Mouse (Mus musculus) thymus, postnatal 14 days (tissue): ENCODE measurements around the gene Wdr60.
A peak's percentile ranks its signal among the peaks of the same experiment; 100 is the strongest.

ENCODE experiments used
- DNase-seq: peaks from one replicate; pipeline ENCODE4 v3.0.0; 2021

The Wdr60 gene

DNA sequence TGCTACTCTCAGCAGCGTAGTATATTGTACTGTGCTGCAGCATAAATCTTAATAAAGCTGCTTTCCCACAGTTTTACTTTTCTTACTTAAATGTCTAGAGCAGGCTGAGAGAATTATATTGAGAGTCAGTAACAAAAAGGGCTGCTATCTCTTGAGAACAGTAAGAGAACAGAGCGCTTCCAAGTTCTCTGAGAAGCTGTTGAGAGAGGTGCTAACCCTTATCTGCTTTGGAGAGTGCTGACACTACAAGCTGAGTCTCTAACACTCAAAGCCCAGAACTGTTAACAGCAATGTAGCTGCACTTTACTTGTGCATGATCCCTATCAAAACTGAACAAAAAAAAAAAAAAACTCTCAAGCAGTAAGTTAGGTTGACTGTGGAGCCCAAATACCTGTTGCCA is 2.5 kb upstream of the Wdr60 start:
- DNase-seq, result no peak

DNA sequence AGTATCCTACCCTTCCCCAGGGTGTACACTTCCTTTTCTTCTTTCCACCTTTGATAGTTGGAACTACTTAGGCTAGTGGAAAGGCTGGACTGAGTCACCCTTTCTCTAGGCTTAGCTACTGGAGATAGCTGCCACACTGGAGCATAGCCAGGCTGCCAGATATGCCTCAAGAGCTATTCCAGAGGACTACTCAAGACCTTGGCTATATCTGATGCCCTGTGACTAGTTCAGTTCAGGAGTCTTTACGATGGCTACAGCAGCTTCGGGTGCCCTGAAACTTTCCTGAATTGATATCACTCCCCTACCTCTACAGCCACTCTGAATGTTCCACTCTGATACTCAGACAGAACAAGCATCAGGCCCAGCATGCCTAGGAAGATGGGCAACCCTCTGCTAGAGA is 1.9 kb upstream of the Wdr60 start:
- no peak for DNase-seq

DNA sequence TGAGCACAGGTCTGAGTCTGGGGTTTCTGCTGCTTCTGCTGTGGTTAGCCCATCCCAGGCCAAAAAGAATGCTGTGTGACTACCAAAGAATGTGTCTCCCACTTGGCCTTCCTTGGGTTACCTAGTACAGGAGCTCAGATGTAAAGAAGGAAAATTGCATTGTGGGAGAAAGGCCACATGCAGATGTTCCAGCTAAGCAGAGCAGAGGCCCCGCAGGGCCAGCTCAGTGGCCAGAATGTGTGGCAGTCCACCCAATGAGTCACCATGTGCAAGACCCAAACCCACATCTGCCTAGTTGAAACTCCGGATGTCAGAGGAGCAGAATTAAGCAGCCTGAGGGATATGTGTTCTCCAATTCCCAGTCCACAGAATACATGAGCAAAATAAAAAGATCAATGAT is 4.5 kb downstream of the Wdr60 start:
- no peak for DNase-seq

DNA sequence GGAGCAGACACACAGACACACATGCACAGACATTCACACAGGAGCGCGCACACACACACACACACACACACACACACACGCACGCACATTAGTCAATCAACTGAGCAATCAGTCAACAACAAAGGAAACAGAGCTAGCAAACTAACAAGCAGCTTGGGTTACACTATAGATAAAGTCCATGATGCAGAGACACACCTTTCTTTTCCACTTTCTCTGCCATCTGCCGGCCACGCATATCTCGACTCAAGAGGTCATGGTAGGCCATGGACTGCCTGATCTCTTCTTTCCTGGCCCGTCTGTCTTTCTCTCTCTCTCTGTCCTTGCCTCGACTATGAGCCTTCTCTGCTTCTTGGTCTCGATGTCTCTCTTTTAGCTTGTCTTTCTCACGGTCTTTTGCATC is 7.2 kb downstream of the Wdr60 start:
- no peak for DNase-seq

DNA sequence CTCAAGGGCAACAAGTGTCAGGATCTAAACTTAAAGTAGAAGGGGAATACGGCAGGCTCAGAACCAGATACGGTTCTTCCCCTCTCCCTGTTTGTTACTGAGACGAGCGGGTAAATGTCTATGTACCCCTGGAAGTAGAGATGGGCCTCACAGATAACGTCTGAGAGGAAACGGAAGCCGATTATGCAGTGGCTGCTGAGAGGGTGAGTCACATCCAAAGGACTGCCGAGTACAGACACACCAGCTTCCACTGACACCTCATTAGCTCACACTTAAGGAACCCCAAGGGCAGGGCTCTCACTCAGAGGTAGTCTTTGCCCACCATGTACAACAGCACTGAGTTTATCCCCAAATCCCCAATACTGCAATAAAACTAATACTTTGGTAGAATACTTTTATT is 8.2 kb downstream of the Wdr60 start:
- peak; percentile 72 for DNase-seq

DNA sequence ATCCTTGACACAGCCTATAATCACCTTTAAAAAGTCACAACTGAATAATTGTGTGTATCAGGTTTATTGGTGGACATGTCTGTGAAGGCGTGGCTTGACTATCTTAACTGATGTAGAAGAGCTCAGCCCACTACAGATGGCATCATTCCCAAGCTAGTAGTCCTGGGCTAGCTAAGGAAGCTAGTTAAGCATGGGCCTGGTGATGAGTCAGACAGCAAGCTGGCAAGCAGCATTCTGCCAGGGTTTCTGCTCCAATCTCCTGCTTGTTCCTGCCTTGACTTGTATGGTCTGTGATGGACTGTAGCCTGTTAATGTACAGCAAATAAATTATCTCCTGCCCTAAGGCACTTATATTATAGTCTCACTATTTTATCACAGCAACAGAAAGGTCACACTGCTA is 18.2 kb downstream of the Wdr60 start:
- no peak for DNase-seq

DNA sequence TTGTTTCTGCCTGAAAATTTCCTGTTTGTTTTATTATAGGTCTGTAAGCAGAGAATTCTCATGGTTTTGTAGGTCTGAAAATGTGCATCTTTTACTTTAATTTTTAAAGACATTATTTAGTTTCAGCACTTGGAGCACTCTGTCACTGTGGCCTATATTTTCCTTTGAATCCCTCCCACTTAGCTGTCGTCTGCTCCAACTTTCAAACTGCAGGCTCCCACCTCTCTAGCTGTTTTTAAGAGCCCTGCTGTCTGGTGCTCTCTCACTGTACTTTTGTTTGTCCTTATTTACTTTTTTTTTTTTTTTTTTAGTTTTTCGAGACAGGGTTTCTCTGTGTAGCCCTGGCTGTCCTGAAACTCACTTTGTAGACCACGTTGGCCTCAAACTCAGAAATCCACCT is 24.0 kb downstream of the Wdr60 start:
- no peak for DNase-seq

DNA sequence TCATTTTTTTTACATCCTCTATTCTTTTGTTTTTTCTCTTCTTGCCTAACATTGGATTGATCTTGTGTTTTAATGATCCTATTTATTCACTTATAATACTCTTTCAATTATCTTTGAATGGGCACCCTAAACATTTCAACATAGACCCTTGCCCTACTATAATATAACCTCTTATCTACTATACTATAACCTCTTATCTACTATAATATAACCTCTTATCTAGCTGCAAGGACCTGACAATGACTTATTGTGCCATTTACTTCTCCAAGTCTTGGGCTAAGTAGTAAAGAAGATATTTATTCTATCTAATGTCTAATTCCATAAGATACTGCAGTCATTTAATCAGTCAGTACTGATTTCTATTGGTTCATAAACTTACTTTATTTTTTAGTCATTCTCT is 24.5 kb downstream of the Wdr60 start:
- no peak for DNase-seq

DNA sequence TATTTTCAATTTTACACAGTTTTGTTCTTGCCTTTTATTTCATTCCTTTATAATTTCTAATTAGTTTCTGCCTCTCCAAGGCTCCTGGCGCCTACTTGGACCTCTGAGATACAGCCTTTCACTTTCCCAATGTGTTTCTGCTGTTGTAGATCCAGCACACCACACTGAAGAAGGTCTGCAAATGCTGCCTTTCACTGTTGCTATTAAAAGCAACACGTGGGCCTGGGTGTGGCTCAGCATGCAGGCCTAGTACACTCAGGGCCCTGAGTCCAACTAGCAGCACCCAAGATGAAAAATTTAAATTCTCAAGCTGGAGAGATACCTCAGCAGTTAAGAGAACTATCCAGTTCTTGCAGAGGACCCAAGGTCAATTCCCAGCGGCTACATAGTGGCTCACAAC is 26.2 kb downstream of the Wdr60 start:
- DNase-seq, result no peak

DNA sequence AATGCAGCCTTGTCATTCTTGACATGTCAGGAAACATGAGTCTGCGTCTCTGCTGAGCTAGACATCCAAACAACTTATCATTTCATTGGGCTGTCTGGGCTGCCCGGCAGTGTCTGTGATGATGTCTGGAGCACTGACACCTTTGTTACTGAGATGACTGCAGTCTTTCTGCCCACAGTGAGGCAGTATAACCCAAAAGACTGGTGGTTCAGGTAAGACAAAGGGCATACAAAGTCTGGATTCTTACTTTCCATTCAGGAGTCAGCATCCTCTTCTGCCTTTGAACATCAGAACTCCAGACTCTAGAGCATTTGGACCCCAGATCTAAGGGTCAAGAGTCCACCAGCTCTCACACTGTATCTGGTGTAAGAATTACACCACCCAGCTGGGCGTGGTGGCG is 27.5 kb downstream of the Wdr60 start:
- peak; percentile 37 for DNase-seq

DNA sequence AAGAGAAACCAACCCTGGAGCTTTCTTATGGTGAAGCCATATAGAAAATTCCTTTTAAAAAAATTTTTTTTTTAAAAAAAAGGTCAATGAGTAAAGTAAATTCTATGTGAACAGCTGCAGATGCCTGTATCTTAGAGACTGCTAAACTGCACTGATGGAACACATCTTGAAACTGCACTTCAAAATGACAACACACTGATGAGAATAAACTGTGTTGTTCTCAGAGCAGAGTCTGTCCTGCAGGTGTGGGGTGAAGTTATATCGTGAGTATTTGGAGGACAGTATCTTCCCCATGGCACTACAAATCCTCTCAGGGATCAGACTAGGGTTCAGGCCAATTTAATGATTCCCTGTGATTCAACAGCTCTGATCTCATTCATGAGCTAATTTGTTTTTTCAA is 30.8 kb downstream of the Wdr60 start:
- no peak for DNase-seq

DNA sequence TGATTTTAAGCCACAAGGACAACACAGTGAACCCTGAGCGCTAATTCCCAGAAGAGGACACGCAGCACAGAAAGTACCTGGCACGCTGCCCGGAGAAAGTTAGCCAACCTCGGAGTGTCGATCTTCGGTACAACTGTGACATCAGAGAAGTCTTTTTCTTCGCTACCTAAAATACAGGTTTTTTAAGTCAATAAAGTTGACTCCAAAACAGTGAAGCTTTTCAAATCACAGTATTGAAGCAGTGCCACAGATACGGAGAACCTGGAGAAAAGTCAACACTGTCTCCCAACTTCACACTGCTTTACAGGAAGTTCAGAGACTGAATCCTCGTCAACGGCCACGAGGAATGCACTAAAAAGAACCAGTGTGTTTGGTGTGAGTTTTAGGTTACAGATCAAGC is 31.2 kb downstream of the Wdr60 start:
- DNase-seq, result no peak

DNA sequence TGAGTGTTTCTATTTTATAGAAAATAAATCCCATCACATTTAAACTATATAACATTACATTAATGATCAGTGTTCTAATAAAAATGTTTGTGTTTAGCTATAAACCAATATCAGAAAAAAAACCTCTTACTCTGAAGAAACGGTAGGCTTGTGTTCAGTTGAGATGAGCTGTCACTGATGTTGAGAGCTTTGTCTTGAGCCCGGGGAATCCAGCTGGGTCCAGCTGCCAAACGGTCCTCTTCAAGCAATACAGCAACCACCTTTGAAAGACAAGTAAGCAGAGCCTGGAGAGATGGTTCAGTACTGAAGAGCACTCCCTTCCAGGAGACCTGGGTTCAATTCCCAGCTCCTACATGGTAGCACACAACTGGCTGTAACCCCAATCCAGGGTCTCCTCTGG is 33.4 kb downstream of the Wdr60 start:
- DNase-seq, result no peak

DNA sequence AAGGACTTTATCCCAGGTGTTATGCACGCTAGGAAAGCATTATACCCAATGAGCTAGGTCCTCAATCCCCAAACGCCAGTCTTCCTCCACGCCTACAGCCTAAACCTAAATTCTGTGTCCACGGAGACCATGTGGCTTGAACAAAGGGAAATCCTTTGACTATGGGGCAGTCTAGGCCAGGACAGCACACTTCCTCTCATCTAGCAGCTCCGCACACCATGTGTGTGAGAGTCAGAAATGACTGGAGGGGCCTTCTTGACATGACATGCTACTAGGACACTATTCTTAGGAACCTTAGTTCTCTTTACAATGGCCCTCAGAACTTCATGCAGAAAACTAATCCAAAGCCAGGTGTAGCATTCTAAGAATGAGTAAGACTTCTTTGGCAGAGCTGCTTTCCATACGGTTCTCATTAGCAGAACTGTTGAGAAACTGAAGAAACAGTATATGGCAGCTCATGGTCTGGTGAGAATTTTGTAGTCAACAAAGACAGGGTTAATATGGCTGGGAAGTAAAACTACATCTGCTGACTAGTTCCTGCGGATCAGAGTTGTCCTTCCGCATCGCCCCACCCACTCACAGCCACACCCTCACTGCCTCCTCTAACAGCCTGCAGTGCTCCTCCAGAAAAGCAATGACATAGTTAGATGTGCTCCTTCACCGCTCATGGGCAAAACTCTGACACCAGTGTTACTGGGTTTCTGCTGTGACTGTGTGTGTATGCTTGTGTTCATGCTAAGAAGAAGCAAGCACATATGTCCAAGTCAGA is 36.3 kb downstream of the Wdr60 start:
- no peak for DNase-seq

DNA sequence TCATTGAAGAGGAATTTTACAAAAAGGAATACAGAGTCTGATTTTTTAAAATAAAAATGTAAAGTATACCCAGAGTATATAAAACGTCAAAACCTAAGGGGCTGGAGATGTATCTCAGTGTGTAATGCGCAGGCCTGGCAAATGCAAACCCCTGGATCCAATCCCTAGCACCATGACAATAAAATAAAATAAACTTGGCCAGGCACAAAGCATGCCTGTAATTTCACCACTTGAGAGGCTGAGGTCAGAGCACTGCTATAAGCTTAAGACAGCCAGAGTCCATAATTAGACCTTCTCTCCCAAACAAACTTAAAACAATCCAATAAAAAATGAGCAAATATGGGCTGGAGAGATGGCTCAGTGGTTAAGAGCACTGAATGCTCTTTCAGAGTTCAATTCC is 39.7 kb downstream of the Wdr60 start:
- no peak for DNase-seq

DNA sequence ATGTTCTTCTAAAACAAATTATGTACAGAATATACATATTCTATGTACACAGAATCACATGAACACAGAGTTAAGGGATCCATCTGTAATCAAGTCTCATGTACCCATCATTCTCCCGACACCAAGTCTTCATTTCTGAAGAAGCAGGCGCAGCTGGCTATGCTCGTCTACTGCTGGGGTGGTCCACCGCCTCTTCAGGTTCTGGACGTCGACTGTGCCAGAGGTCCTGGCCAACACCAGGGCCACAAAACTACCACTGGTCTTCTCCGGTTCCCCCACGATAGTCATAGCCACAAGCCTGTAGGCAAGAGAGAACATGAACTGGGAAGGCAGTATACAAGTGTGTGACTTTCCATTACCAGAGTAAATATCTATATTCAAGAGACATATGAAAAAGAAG is 55.3 kb downstream of the Wdr60 start:
- no peak for DNase-seq

DNA sequence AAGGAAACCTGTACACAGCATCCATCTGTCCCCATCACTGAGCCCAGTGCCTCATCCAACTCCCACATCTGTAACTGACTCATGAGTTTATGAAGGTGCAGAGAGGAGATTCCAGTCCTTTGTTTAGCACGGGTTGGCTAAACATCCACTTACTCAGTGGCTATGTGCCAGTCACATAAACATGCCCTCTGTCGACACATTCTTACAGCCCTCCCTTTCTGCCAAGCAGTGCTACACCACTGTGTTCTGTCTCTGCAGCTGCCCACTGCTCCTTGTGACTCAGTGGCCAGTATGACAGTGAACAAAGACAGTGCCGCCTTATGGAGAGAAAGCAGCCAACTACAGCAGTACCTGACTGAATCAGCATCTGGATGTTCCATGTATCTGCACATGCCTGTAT is 57.1 kb downstream of the Wdr60 start:
- DNase-seq, result no peak

DNA sequence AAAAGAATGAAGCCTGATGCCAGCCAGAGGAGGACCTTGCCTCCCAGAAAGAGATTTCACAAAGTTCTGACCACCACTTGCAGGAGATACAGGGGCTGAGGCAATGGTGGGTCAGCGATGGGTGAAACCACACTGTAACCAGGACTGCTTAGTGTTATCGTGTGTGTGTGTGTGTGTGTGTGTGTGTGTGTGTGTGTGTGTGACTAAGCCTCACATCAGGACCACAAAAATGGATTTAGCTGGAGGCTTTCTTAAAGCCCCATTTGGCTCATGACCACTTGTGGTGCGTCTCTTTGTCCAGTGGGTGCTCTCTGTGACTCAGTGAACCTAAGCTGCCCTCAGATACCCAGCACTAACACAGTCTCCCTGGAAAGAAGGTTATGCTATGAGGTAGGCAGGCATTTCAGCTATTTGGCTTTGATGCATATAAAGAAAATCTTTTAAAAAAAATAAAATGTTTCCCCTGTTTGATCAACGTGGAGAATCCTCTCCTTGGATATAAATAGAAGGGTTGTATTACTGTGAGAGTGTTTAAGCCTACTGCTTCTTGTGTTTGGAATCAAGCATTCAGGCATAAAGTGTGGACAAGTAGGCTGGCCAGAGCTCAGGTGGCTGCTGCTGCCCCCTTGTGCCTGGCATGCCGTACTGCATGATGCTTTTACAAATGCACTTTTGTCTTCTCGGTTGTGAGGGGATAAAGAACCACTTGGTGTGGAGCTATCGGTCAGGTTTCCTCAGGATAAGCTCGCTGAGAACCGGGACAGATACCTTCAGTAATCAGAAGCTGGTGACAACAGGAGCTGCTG is 60.4 kb downstream of the Wdr60 start:
- DNase-seq, result peak; percentile 79

DNA sequence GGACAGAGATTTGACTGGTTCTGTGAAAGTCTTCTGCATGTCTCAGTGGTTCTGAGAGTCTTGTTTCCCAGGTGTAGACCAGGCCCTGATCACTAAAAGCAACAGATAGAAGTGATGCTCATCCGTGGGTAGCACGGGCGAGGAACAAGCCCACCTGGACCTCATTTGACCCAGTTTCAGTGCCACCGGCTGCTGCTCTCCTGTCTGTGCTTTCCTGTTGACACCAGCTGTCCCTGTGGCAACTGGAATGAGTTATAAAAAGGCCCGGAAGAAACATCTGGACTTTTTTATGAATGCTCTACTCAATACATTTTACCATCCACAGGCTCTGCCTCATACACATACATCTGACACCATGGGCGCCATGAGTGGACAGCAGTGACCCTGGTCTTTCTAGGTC is 64.0 kb downstream of the Wdr60 start:
- peak; percentile 70 for DNase-seq

DNA sequence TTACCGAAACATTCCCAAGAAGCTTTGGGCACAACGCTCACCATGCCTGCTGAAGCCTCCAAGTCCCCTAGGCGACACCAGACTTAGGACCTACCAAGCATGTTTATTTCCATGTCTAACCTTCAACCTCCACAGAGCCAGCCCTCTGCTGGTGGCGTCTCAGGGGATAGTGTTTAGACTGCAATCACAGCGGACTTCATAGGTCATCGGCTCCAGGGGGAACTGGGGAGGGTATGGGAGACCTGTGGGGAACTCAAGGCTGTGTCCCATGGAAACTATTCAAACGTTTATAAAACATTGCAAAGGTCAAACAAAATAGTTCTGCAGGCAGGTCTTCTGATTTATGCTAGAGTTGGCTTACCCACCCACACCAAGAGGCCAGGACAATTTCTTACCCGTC is 66.6 kb downstream of the Wdr60 start:
- DNase-seq, result no peak

DNA sequence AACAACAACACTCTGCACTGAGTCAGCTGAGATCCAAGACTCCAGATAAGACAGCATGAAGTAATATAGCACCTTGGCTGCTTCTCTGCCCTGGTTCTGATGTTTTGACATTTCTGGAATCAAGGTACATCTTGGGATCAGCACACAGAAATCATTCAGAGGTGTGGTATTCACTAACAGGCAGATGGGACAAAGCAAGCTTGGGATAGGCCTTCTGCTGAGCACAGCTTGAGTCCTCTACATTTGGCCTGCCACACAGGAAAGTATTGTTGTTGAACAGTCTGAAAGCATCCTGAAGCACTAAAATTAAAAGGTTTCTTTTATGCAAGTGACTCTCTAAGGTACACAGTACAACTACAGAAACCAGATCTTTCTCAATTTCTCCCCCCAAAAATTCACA is 68.2 kb downstream of the Wdr60 start:
- no peak for DNase-seq

DNA sequence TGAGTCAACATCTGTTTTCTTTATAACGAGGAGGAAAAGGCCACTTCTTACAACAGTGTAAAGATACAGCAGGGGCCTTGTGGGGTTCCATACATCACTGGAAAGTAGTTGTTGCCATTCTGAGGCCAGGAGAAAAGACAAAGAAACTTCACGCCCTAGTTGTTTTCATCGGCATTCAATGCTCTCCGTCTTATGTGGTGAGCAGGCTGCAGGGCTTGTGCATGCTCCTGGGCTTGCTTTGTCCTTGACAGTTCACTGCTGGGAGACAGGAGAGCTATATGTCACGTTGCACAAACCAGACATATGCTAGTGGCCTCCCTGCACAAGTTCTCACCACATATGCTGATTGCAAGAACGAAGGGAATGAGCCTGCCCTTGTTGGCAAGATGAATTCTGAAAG is 68.9 kb downstream of the Wdr60 start:
- DNase-seq, result no peak

DNA sequence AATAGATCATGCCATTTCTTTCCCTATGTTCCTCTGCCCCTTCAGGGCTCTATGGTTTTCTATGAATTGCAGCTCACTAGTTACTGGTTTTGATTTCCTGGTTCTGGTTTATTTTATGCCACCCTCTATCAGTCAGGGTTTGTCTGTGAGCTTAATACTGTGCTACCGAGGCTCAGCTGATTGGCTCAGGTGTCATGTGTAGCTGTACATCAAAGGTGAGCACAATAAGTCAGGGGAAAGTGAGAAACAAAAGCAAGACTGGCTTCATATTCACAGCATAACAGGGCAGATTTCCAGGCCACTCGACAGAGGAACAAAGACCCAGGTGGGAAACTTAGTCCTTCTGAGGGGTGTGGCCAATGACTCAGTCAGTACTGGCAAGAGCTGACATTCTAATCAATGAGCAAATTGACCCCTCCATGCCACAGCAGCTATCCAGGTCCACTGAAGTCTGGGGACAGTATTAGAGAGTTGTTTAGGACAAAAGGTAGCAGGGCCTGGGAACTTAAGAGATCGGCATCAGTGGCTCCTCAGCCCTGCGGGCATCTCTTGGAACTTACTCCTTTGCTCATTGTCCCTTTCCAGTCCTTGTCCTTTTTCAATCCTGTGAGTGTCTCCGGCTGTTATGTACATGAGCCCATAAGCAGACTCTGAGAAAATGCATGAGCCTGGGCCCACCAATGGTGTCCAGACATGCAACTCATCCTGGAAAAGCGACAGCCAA is 79.4 kb downstream of the Wdr60 start:
- DNase-seq, result no peak

DNA sequence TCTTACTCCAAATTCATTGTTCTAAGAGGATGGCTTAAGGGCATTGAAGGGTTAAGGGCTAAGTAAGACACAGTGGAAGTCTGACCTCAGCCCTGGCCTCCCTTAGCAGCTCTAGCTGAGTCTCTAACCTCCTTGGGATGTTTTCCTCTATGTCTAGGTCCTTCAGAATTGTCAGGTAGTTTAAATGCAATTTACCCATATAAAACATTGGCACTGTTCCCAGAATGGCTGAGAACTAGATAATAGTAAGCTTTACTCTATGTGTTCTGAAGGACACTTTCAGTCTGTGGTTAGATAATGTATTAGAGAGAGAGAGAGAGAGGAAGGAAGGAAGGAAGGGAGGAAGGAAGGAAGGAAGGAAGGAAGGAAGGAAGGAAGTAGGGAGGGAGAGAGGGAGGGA is 80.4 kb downstream of the Wdr60 start:
- DNase-seq, result no peak
